Mouse (Mus musculus) granulocyte monocyte progenitor cell, adult 5-6 weeks (primary cell): ENCODE results near the gene Alx3. TPM values are rescaled to one million over a fixed set of nuclear protein-coding genes. Genes with fewer than 3 reads are reported as not detected.

Experiments used
- total RNA-seq, 2 experiments: library from RNA; stranded (forward) in 1 of 2; stranded (reverse) in 1 of 2; fragments of 200-712, 200-1000 nt in 1 of 2; fragments of >200 nt in 1 of 2; fragmentation: Nextera tagmentation in 1 of 2; gene quantifications; 2 replicates each; pipeline ENCODE4 v1.2.3; 2014 to 2017

Gene Alx3
- total RNA-seq, 2 experiments from 2014 or later: not detected

Other genes starting within 250 kb of the Alx3 start
- gene Kcnc4, start 135.5 kb upstream of the Alx3 start, total RNA-seq (2014; fragmentation: Nextera tagmentation): not detected in 2 replicates
- not detected in 2 replicates for gene Kcnc4, start 135.5 kb upstream of the Alx3 start, total RNA-seq (2017)
- not detected in 2 replicates for gene Slc6a17, start 77.0 kb upstream of the Alx3 start, total RNA-seq (2014; fragmentation: Nextera tagmentation)
- gene Slc6a17, start 77.0 kb upstream of the Alx3 start, total RNA-seq (2017): not detected in 2 replicates
- not detected in 2 replicates for gene Ubl4b, start 40.0 kb upstream of the Alx3 start, total RNA-seq (2014; fragmentation: Nextera tagmentation)
- not detected in 2 replicates for gene Ubl4b, start 40.0 kb upstream of the Alx3 start, total RNA-seq (2017)
- not detected in 2 replicates for gene Gm10961, start 36.3 kb downstream of the Alx3 start, total RNA-seq (2014; fragmentation: Nextera tagmentation)
- gene Gm10961, start 36.3 kb downstream of the Alx3 start, total RNA-seq (2017): not detected in 2 replicates
- gene Strip1, start 36.7 kb downstream of the Alx3 start, total RNA-seq (2014; fragmentation: Nextera tagmentation): 18.6 and 20.1 TPM in 2 replicates
- 19.5 and 21.9 TPM in 2 replicates for gene Strip1, start 36.7 kb downstream of the Alx3 start, total RNA-seq (2017)
- gene Ahcyl1, start 101.5 kb downstream of the Alx3 start, total RNA-seq (2014; fragmentation: Nextera tagmentation): 81.6 and 100 TPM in 2 replicates
- 67.8 and 68.2 TPM in 2 replicates for gene Ahcyl1, start 101.5 kb downstream of the Alx3 start, total RNA-seq (2017)
- 6.4 and 7.2 TPM in 2 replicates for gene Csf1, start 165.4 kb downstream of the Alx3 start, total RNA-seq (2014; fragmentation: Nextera tagmentation)
- 2.1 and 2.9 TPM in 2 replicates for gene Csf1, start 165.4 kb downstream of the Alx3 start, total RNA-seq (2017)